Mouse (Mus musculus): ENCODE measurements around the gene Acsl3.

Gene Acsl3

DNA sequence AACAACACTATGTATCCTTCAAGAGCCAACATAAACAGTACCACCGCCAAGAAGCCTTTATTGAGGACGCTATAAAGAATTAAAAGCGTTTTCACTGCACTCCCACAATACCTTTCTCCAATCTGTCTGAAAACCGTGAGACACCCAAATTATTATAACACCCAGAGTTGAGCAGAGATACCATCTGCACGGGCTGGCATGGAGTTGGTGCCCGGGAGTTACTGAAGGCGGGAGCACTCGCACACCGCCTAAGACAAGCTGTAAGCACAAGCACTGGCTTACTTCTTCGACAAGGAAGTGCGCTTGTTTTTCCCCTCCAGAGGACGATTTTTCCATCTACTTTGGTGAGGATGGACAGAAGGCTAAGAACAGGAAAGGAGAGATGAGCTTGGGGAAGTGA lies 84.6 kb downstream of the Acsl3 start:
- no peak for DNase-seq (ENCODE audit: low spot score in 2 of 2)

DNA sequence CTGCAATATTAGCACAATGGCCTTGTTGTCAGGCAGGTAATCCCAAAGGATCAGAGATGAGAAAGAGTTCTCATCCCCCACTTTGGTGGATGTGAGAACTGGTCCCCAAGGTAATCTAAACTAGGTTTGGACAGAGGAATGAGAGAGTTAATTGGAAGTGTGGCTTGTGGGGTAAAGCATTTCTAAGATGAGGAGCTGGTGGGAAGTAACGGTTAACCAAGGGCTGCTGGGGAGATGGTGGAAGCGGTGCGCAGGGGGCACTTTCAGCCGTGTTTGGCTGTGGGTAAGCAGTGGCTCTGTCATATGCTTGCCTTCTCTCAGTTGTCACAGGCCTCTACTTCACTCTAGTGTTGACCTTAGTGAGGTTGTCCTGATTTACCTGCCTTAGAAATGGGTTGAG lies 85.7 kb downstream of the Acsl3 start:
- no peak for DNase-seq (ENCODE audit: low spot score in 2 of 2)

DNA sequence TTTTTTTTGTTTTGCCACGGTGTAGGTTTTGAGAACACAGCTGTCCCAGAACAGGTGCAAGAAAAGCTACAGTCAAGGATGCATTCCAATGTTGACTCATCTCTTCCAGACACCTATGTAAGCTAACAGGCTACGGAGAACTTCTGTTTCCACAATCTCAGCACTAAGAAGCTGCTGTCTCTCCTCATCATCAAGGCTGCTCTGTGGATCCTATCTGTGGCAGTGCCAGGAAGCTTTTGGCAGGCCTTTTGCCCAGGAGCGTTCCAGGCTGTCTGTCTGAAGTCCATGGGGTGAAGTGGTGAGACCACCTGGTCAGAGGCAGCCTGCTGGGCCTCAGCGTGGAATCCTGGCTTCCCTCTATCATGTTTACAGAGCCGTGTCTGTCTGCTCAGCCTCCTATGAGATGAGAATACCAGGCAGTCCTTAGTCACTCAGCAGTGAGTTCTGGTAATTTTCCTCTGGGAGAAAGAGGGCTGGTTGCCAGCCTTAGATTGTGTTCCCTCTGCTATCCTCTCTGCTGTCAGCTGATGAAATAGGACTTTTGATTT lies 87.7 kb downstream of the Acsl3 start:
- no peak for DNase-seq (ENCODE audit: low spot score in 2 of 2)

Data from spleen, postnatal 14 days (tissue).